9 mouse cellular contexts compared by ENCODE assay signal in genomic region chr13:55470372-55470771, GRCm38 (mm10). TPM values are rescaled to one million over a fixed set of nuclear protein-coding genes. Genes with fewer than 3 reads are reported as not detected.
DNase-seq lines count a peak whose midpoint lies in the region; ATAC-seq and TF ChIP-seq lines count a peak whose summit lies in the region.
"Had no signal": no experiment of that assay in that cellular context is flagged by ENCODE, and none has a peak within 500 bp of the region (broad histone marks: within the 10 kb centered on the region; RNA-seq: fewer than 3 reads in every experiment).

No protein-coding gene starts in this region.

- peak; percentile 51 for DNase-seq in right cerebral cortex, postnatal 25 days
- no peak for DNase-seq in right cerebral cortex, adult 18-20 months
- no peak for DNase-seq in embryonic facial prominence, embryonic 11.5 days (ENCODE audit: low spot score)
- DNase-seq in layer of hippocampus, adult 2 months (ENCODE audit: low spot score in 2 of 2), result peak; percentile 81 to 85
- DNase-seq in right cerebral cortex, postnatal 4 days, result peak; percentile 60
- no peak for DNase-seq in lung, adult 2 months
- DNase-seq in embryo, embryonic 9.5 days (ENCODE audit: extremely low spot score), result no peak
- no peak for DNase-seq in urinary bladder, postnatal 25 days (ENCODE audit: low spot score)

- no peak for TF ChIP-seq CTCF in layer of hippocampus, adult 2 months (conservative IDR thresholded peaks at IDR 0.05)
- TF ChIP-seq CTCF in lung, adult 2 months (IDR thresholded peaks at IDR 0.05; ENCODE audit: insufficient read depth, low read length), result no peak

- H3K27me3 ChIP-seq in embryonic facial prominence, embryonic 11.5 days (ENCODE audit: control insufficient read depth, insufficient read depth, low read length), result no peaks in the 10 kb centered on the region
- H3K27me3 ChIP-seq: Patski had no signal

- H3K4me2 ChIP-seq in embryonic facial prominence, embryonic 11.5 days (ENCODE audit: low read depth, low read length), result no peak overlapping the region

- peaks cover 10% of the 10 kb centered on the region for H3K4me1 ChIP-seq in embryonic facial prominence, embryonic 11.5 days (ENCODE audit: control insufficient read depth, insufficient read depth, low read length)
- peaks cover 5% of the 10 kb centered on the region; the same call in 1 of the 2 replicates for H3K4me1 ChIP-seq in lung, adult 2 months (ENCODE audit: control insufficient read depth, insufficient read depth, low read length)

- ATAC-seq in embryonic facial prominence, embryonic 11.5 days (replicated peaks; ENCODE audit: insufficient number of reproducible peaks, low FRiP score, low TSS enrichment, low read depth), result no peak

- WGBS in embryonic facial prominence, embryonic 11.5 days, result 67% methylated on average over 9 of the region's 9 CpGs
- 66% methylated on average over 9 of the region's 9 CpGs for WGBS in lung, adult 2 months

- peak overlapping the region; percentile 78 for H3K9ac ChIP-seq in embryonic facial prominence, embryonic 11.5 days (replicated peaks; ENCODE audit: low read length)

- no peak overlapping the region for H3K4me3 ChIP-seq in embryonic facial prominence, embryonic 11.5 days (ENCODE audit: low read depth, low read length)
- peak overlapping the region; percentile 65 for H3K4me3 ChIP-seq in layer of hippocampus, adult 2 months
- no peak overlapping the region for H3K4me3 ChIP-seq in lung, adult 2 months (replicated peaks; ENCODE audit: extremely low read depth, low read depth, low read length)

- H3K9me3 ChIP-seq in embryonic facial prominence, embryonic 11.5 days (replicated peaks; ENCODE audit: control insufficient read depth, low read length), result no peaks in the 10 kb centered on the region

- peaks cover 9% of the 10 kb centered on the region for H3K36me3 ChIP-seq in embryonic facial prominence, embryonic 11.5 days (replicated peaks; ENCODE audit: control insufficient read depth, insufficient read depth, low read depth, low read length)

- no peak for TF ChIP-seq POLR2A in lung, adult 2 months (IDR thresholded peaks at IDR 0.05; ENCODE audit: borderline replicate concordance, extremely low read depth, low read depth, low read length)

- no peak overlapping the region for H3K27ac ChIP-seq in embryonic facial prominence, embryonic 11.5 days (replicated peaks; ENCODE audit: low read depth, low read length)
- H3K27ac ChIP-seq in layer of hippocampus, adult 2 months, result peak overlapping the region; percentile 99

RNA-seq across cellular contexts. Expression of gene Prr7, which starts 6.3 kb away (rescaled TPM):
- polyA plus RNA-seq in embryonic facial prominence, embryonic 11.5 days (2014; fragmentation: Nextera tagmentation; extraction: Ambion mirVana), result 1.7 TPM in 2 replicates
- total RNA-seq in layer of hippocampus, adult 2 months (2021), result 10 to 100 TPM; 83.0 to 84.5 TPM
- 5.6 and 9.6 TPM in 2 replicates for polyA plus RNA-seq in lung, adult 2 months (2012; rRNA removed)

RNA-seq across cellular contexts. Expression of gene Dbn1, which starts 17.5 kb away (rescaled TPM):
- 231 and 252 TPM in 2 replicates for polyA plus RNA-seq in embryonic facial prominence, embryonic 11.5 days (2014; fragmentation: Nextera tagmentation; extraction: Ambion mirVana)
- total RNA-seq in layer of hippocampus, adult 2 months (2021), result 100 to 1,000 TPM; 396 to 403 TPM
- polyA plus RNA-seq in lung, adult 2 months (2012; rRNA removed), result 20.6 and 21.6 TPM in 2 replicates

RNA-seq across cellular contexts. Expression of gene Grk6, which starts 25.5 kb away (rescaled TPM):
- 50.4 and 59.7 TPM in 2 replicates for polyA plus RNA-seq in embryonic facial prominence, embryonic 11.5 days (2014; fragmentation: Nextera tagmentation; extraction: Ambion mirVana)
- 10 to 100 TPM; 64.8 to 65.8 TPM for total RNA-seq in layer of hippocampus, adult 2 months (2021)
- polyA plus RNA-seq in lung, adult 2 months (2012; rRNA removed), result 45.2 and 55.5 TPM in 2 replicates

RNA-seq across cellular contexts. Expression of gene Pdlim7, which starts 43.1 kb away (rescaled TPM):
- 124 and 136 TPM in 2 replicates for polyA plus RNA-seq in embryonic facial prominence, embryonic 11.5 days (2014; fragmentation: Nextera tagmentation; extraction: Ambion mirVana)
- total RNA-seq in layer of hippocampus, adult 2 months (2021), result 10 to 100 TPM; 97.4 to 99.9 TPM
- 72.1 and 80.5 TPM in 2 replicates for polyA plus RNA-seq in lung, adult 2 months (2012; rRNA removed)

RNA-seq across cellular contexts. Expression of gene F12, which starts 43.8 kb away (rescaled TPM):
- polyA plus RNA-seq in embryonic facial prominence, embryonic 11.5 days (2014; fragmentation: Nextera tagmentation; extraction: Ambion mirVana), result not detected in 2 replicates
- total RNA-seq in layer of hippocampus, adult 2 months (2021), result under 1 TPM; 0.44 to 0.93 TPM
- 0.19 and 0.36 TPM in 2 replicates for polyA plus RNA-seq in lung, adult 2 months (2012; rRNA removed)
- polyA plus RNA-seq: Patski had no signal

Comparison
In these comparisons a context has a peak if more than half of its experiments do, and no peak if none do; other contexts are left out.
1. DNase-seq: peak in right cerebral cortex, postnatal 25 days (single experiment), layer of hippocampus, adult 2 months (2 of 2) and right cerebral cortex, postnatal 4 days (single experiment); none in right cerebral cortex, adult 18-20 months (single experiment), embryonic facial prominence, embryonic 11.5 days (single experiment), lung, adult 2 months (single experiment), embryo, embryonic 9.5 days (single experiment) and urinary bladder, postnatal 25 days (single experiment).
2. RNA of gene Dbn1, which starts 17.5 kb away (polyA plus RNA-seq): 231 to 252 TPM in embryonic facial prominence, embryonic 11.5 days; 20.6 to 21.6 TPM in lung, adult 2 months; every median in the first group is over 10 times any median in the second.